Mouse (Mus musculus) CH12.LX (cell line): ENCODE measurements at regions not wholly inside any gene's neighbourhood (a gene's known extent, or its start where the extent isn't known, plus 50 kb on each side); places are given as distances from the start of the nearest gene placed in this dataset.

ENCODE experiments used
- DNase-seq: peaks from one replicate; pipeline ENCODE4 v3.0.0-alpha.2; 2013; ENCODE audit errors: extremely low read depth
- H3K27ac ChIP-seq: 2 replicates; pipeline ENCODE4 v1.5.1; 2012; ENCODE audit warnings: low read depth, mild to moderate bottlenecking, control low read depth, moderate library complexity; ENCODE audit not compliant: insufficient read depth
- H3K27me3 ChIP-seq: replicated peaks from 2 replicates; pipeline ENCODE3; 2012; ENCODE audit warnings: inconsistent platforms
- H3K36me3 ChIP-seq, 2 experiments: replicated peaks in 1 of 2; 2 replicates each; pipeline versions ENCODE3 to v1.6.1; 2012; ENCODE audit warnings: inconsistent platforms in 1 of 2, low read length in 1 of 2, mild to moderate bottlenecking in 1 of 2, mixed read lengths in 1 of 2, moderate library complexity in 1 of 2; ENCODE audit not compliant: control insufficient read depth in 1 of 2, insufficient read depth in 1 of 2
- H3K4me1 ChIP-seq, 2 experiments: 2 replicates each; pipeline ENCODE4 v1.6.1; 2012; ENCODE audit warnings: inconsistent platforms in 1 of 2, moderate library complexity in 1 of 2; ENCODE audit not compliant: insufficient read depth in 2 of 2, control insufficient read depth in 1 of 2
- H3K4me2 ChIP-seq: 2 replicates; pipeline ENCODE4 v1.6.1; 2012; ENCODE audit warnings: low read depth, mild to moderate bottlenecking, control low read depth; ENCODE audit not compliant: poor library complexity, insufficient read depth, severe bottlenecking
- H3K4me3 ChIP-seq, 3 experiments: fragments of 150-350 bp in 1 of 3; sonication (generic) in 1 of 3; replicated peaks in 1 of 3; 2 replicates each; pipeline versions ENCODE3 to v1.5.1; 2011 to 2012; ENCODE audit warnings: low read depth in 2 of 3, low read length in 2 of 3, mild to moderate bottlenecking in 2 of 3, moderate library complexity in 2 of 3, control low read depth in 1 of 3, improper control_type of control experiment in 1 of 3, inconsistent platforms in 1 of 3, mixed read lengths in 1 of 3; ENCODE audit not compliant: poor library complexity in 1 of 3
- H3K79me2 ChIP-seq: replicated peaks from 2 replicates; pipeline ENCODE4 v1.6.1; 2012; ENCODE audit warnings: mild to moderate bottlenecking, moderate library complexity; ENCODE audit not compliant: control insufficient read depth, poor library complexity, insufficient read depth, severe bottlenecking; ENCODE audit errors: extremely low read depth
- H3K9ac ChIP-seq: 2 replicates; pipeline ENCODE4 v1.6.1; 2012; ENCODE audit warnings: low read depth, mild to moderate bottlenecking, control low read depth, moderate library complexity; ENCODE audit not compliant: insufficient read depth
- H3K9me3 ChIP-seq: replicated peaks from 2 replicates; pipeline ENCODE3; 2012; ENCODE audit warnings: low read length, inconsistent platforms, mixed read lengths
- CHD1 ChIP-seq: IDR thresholded peaks from 2 replicates; pipeline ENCODE4 v1.6.1; 2012; ENCODE audit warnings: low read depth, low read length, improper control_type of control experiment, inconsistent platforms
- EP300 ChIP-seq: IDR thresholded peaks from 2 replicates; pipeline ENCODE4 v1.6.1; 2011; ENCODE audit warnings: low read length, improper control_type of control experiment
- JUND ChIP-seq: conservative IDR thresholded peaks from 2 replicates; pipeline ENCODE4 v1.6.1; 2011; ENCODE audit warnings: low read depth, low read length, improper control_type of control experiment
- KAT2A ChIP-seq: IDR thresholded peaks from 2 replicates; pipeline ENCODE4 v1.6.1; 2012; ENCODE audit warnings: low read length, improper control_type of control experiment, inconsistent platforms; ENCODE audit not compliant: insufficient replicate concordance
- MAX ChIP-seq: IDR thresholded peaks from 2 replicates; pipeline ENCODE4 v1.6.1; 2011; ENCODE audit warnings: low read length, improper control_type of control experiment
- MAZ ChIP-seq: IDR thresholded peaks from 2 replicates; pipeline ENCODE4 v1.6.1; 2012; ENCODE audit warnings: low read depth, mild to moderate bottlenecking, inconsistent platforms, low read length, improper control_type of control experiment, moderate library complexity
- MXI1 ChIP-seq: IDR thresholded peaks from 2 replicates; pipeline ENCODE4 v1.6.1; 2011; ENCODE audit warnings: mild to moderate bottlenecking, low read depth, low read length, improper control_type of control experiment
- MYC ChIP-seq: IDR thresholded peaks from 2 replicates; pipeline ENCODE4 v1.6.1; 2011; ENCODE audit warnings: low read depth, mild to moderate bottlenecking, improper control_type of control experiment, low read length
- NRF1 ChIP-seq: IDR thresholded peaks from 2 replicates; pipeline ENCODE4 v1.6.1; 2014; ENCODE audit warnings: low read depth, mild to moderate bottlenecking, inconsistent platforms, low read length, improper control_type of control experiment, moderate library complexity
- PAX5 ChIP-seq: IDR thresholded peaks from 2 replicates; pipeline ENCODE4 v1.6.1; 2012; ENCODE audit warnings: low read length, inconsistent platforms, mixed read lengths
- POLR2A ChIP-seq: IDR thresholded peaks from 2 replicates; pipeline ENCODE4 v1.6.1; 2011; ENCODE audit warnings: low read depth, mild to moderate bottlenecking, improper control_type of control experiment, low read length
- POLR2AphosphoS2 ChIP-seq: IDR thresholded peaks from 2 replicates; pipeline ENCODE4 v1.6.1; 2011; ENCODE audit warnings: low read depth, low read length, improper control_type of control experiment
- RCOR1 ChIP-seq: conservative IDR thresholded peaks from 2 replicates; pipeline ENCODE4 v1.6.1; 2012; ENCODE audit warnings: low read depth, mild to moderate bottlenecking, inconsistent platforms, low read length, improper control_type of control experiment
- SIN3A ChIP-seq: IDR thresholded peaks from 2 replicates; pipeline ENCODE4 v1.6.1; 2012; ENCODE audit warnings: low read length, improper control_type of control experiment, inconsistent platforms
- SMC3 ChIP-seq: IDR thresholded peaks from 2 replicates; pipeline ENCODE4 v1.6.1; 2011; ENCODE audit warnings: low read depth, low read length, improper control_type of control experiment
- UBTF ChIP-seq: IDR thresholded peaks from 2 replicates; pipeline ENCODE4 v1.6.1; 2012; ENCODE audit warnings: low read depth, mild to moderate bottlenecking, inconsistent platforms, low read length, improper control_type of control experiment, moderate library complexity
- USF2 ChIP-seq: conservative IDR thresholded peaks from 2 replicates; pipeline ENCODE4 v1.6.1; 2011; ENCODE audit warnings: low read depth, low read length, improper control_type of control experiment
- ZC3H11A ChIP-seq: IDR thresholded peaks from 2 replicates; pipeline ENCODE4 v1.6.1; 2012; ENCODE audit warnings: low read depth, mild to moderate bottlenecking, inconsistent platforms, low read length, improper control_type of control experiment
- ZKSCAN1 ChIP-seq: IDR thresholded peaks from 2 replicates; pipeline ENCODE4 v1.6.1; 2012; ENCODE audit warnings: low read depth, inconsistent platforms, low read length, improper control_type of control experiment, borderline replicate concordance
- ZMIZ1 ChIP-seq: IDR thresholded peaks from 2 replicates; pipeline ENCODE4 v1.6.1; 2012; ENCODE audit warnings: low read depth, mild to moderate bottlenecking, inconsistent platforms, low read length, improper control_type of control experiment
- dilution Hi-C: fragments of 300-500 bp; cut with MboI; formaldehyde crosslinking; loops from 2 replicates; pipeline ENCODE4 v1.14.3; 2020; ENCODE audit warnings: low sequenced_read_pairs; ENCODE audit not compliant: extremely low pct_unique_long_range_greater_than_20kb, extremely low pct_ligation_motif_present
- in situ Hi-C: fragments of 300-500 bp; cut with MboI; formaldehyde crosslinking; loops from 3 replicates; pipeline ENCODE4 v1.14.3; 2019; ENCODE audit warnings: low sequenced_read_pairs, low pct_ligation_motif_present, low pct_unique_long_range_greater_than_20kb, mixed read lengths

DNA sequence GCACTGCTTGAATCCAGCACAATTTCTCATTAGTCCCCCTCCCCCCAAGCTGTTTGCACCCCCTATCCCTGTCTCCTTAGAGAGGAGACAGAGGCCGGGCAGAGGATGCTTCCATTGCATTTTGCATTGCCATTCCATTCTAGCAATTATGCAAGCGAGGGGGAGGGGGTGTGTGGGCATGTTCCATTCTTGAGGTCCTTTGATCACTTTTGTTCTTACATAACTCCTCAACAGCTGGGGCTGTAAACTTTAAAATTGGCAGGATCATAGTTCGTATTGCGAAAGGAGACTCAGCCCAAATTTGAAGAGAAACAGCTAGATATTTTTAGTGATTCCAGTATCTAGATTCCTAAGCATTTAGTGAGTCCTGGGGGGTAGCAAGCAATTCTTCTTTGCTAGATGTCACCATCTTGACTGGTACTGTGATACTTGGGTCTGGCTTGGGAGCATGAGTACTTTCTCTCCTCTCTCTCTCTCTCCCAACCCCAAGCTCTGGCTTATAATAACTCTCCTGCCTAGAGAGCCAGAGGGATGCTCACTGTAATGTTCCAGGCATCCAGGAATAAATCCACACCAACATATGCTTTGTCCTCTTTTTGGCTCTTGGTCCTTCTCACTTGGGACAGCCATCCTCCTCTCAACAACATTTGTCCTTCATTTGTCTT is 212.3 kb upstream of the Pik3r1 start:
- no peak overlapping the region for H3K9ac ChIP-seq
- no peak for DNase-seq
- no peaks in the 10 kb centered on the region for H3K79me2 ChIP-seq
- in situ Hi-C loops, result no loop called here
- H3K4me2 ChIP-seq, result no peak overlapping the region
- H3K36me3 ChIP-seq, result no peaks in the 10 kb centered on the region
- no peak overlapping the region for H3K4me3 ChIP-seq
- H3K27me3 ChIP-seq, result no peaks in the 10 kb centered on the region
- TF ChIP-seq POLR2AphosphoS2 (no peak), UBTF (no peak), KAT2A (no peak), ZC3H11A (no peak)
- TF ChIP-seq, all 38 proteins: peak for 0
- dilution Hi-C loops, result no loop called here
- no peak overlapping the region for H3K27ac ChIP-seq
- no peaks in the 10 kb centered on the region for H3K4me1 ChIP-seq
- H3K9me3 ChIP-seq, result peaks cover 3% of the 10 kb centered on the region

DNA sequence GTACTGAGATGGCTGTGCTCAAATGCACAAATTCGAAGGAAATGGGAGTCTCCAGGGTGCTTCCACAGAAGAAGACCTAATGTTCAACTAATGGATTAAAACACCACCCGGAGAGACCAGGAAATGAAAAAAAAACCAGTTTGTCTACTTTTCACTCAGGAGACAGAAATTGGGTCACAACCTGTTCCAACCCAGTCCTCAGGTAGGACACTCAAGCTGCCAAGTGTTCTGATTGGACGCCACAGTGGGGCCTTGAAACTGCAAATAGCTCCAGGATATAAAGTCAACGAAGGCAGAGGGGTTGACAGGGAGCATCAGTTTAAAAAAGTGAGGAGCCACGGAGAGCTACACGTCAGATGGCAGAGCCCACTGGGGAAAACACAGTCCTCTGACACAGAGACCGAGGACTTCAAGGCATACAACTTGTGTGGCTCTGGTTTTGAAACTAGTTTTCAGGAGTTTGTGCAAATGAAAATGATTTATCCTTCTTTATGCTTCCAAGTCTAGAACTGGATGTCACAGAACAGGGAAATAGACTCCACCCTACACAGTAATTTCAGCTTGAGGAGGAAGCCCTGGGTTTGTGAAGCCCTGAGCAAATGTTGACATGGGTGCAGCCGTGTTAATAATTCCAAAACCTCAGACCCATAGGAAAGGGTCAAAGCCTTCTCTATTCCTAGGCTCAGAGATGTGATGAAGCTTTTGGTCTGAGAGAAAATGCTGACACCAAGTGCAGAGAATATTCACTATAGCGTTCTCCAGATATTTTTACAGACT is 220.8 kb upstream of the Pik3r1 start:
- no peak for DNase-seq
- no peaks in the 10 kb centered on the region for H3K36me3 ChIP-seq
- H3K4me3 ChIP-seq, result no peak overlapping the region
- H3K4me1 ChIP-seq, result no peaks in the 10 kb centered on the region
- TF ChIP-seq SMC3 (no peak), SIN3A (no peak), NRF1 (no peak), EP300 (no peak), POLR2A (no peak), MXI1 (no peak), JUND (no peak), MAZ (no peak), RCOR1 (no peak), MAX (no peak), MYC (no peak), ZKSCAN1 (no peak), USF2 (no peak), CHD1 (no peak), ZMIZ1 (no peak), PAX5 (no peak)
- TF ChIP-seq, all 38 proteins: peak for 0
- in situ Hi-C loops, result no loop called here
- Histone ChIP-seq H3K27me3 (no peaks in the 10 kb centered on the region), H3K27ac (no peak overlapping the region), H3K9me3 (no peaks in the 10 kb centered on the region), H3K9ac (no peak overlapping the region), H3K79me2 (no peaks in the 10 kb centered on the region), H3K4me2 (no peak overlapping the region)
- dilution Hi-C loops, result no loop called here
